Mouse (Mus musculus) CH12.LX (cell line): Measurements from ENCODE around the gene Tnfrsf22. TPM values are rescaled to one million over a fixed set of nuclear protein-coding genes. Genes with fewer than 3 reads are reported as not detected.
A peak's percentile ranks its signal among the peaks of the same experiment; 100 is the strongest.
"Not testable (repeated sequence)": the region's sequence is repeated elsewhere in the genome, so short reads cannot be mapped to it uniquely, and the experiment has no call there.

Source experiments
- DNase-seq: peaks from one replicate; pipeline ENCODE4 v3.0.0-alpha.2; 2013; ENCODE audit errors: extremely low read depth
- H3K27ac ChIP-seq: 2 replicates; pipeline ENCODE4 v1.5.1; 2012; ENCODE audit warnings: low read depth, mild to moderate bottlenecking, control low read depth, moderate library complexity; ENCODE audit not compliant: insufficient read depth
- H3K27me3 ChIP-seq: replicated peaks from 2 replicates; pipeline ENCODE3; 2012; ENCODE audit warnings: inconsistent platforms
- H3K36me3 ChIP-seq, 2 experiments: replicated peaks in 1 of 2; 2 replicates each; pipeline versions ENCODE3 to v1.6.1; 2012; ENCODE audit warnings: inconsistent platforms in 1 of 2, low read length in 1 of 2, mild to moderate bottlenecking in 1 of 2, mixed read lengths in 1 of 2, moderate library complexity in 1 of 2; ENCODE audit not compliant: control insufficient read depth in 1 of 2, insufficient read depth in 1 of 2
- H3K4me1 ChIP-seq, 2 experiments: 2 replicates each; pipeline ENCODE4 v1.6.1; 2012; ENCODE audit warnings: inconsistent platforms in 1 of 2, moderate library complexity in 1 of 2; ENCODE audit not compliant: insufficient read depth in 2 of 2, control insufficient read depth in 1 of 2
- H3K4me2 ChIP-seq: 2 replicates; pipeline ENCODE4 v1.6.1; 2012; ENCODE audit warnings: low read depth, mild to moderate bottlenecking, control low read depth; ENCODE audit not compliant: poor library complexity, insufficient read depth, severe bottlenecking
- H3K4me3 ChIP-seq, 3 experiments: fragments of 150-350 bp in 1 of 3; sonication (generic) in 1 of 3; replicated peaks in 1 of 3; 2 replicates each; pipeline versions ENCODE3 to v1.5.1; 2011 to 2012; ENCODE audit warnings: low read depth in 2 of 3, low read length in 2 of 3, mild to moderate bottlenecking in 2 of 3, moderate library complexity in 2 of 3, control low read depth in 1 of 3, improper control_type of control experiment in 1 of 3, inconsistent platforms in 1 of 3, mixed read lengths in 1 of 3; ENCODE audit not compliant: poor library complexity in 1 of 3
- H3K79me2 ChIP-seq: replicated peaks from 2 replicates; pipeline ENCODE4 v1.6.1; 2012; ENCODE audit warnings: mild to moderate bottlenecking, moderate library complexity; ENCODE audit not compliant: control insufficient read depth, poor library complexity, insufficient read depth, severe bottlenecking; ENCODE audit errors: extremely low read depth
- H3K9ac ChIP-seq: 2 replicates; pipeline ENCODE4 v1.6.1; 2012; ENCODE audit warnings: low read depth, mild to moderate bottlenecking, control low read depth, moderate library complexity; ENCODE audit not compliant: insufficient read depth
- H3K9me3 ChIP-seq: replicated peaks from 2 replicates; pipeline ENCODE3; 2012; ENCODE audit warnings: low read length, inconsistent platforms, mixed read lengths
- E2F4 ChIP-seq: IDR thresholded peaks from 2 replicates; pipeline ENCODE4 v1.6.1; 2011; ENCODE audit warnings: low read depth, low read length, improper control_type of control experiment; ENCODE audit not compliant: insufficient replicate concordance
- JUND ChIP-seq: conservative IDR thresholded peaks from 2 replicates; pipeline ENCODE4 v1.6.1; 2011; ENCODE audit warnings: low read depth, low read length, improper control_type of control experiment
- KAT2A ChIP-seq: IDR thresholded peaks from 2 replicates; pipeline ENCODE4 v1.6.1; 2012; ENCODE audit warnings: low read length, improper control_type of control experiment, inconsistent platforms; ENCODE audit not compliant: insufficient replicate concordance
- MAFK ChIP-seq: IDR thresholded peaks from 2 replicates; pipeline ENCODE4 v1.6.1; 2011; ENCODE audit warnings: low read length, improper control_type of control experiment; ENCODE audit not compliant: insufficient replicate concordance
- MAZ ChIP-seq: IDR thresholded peaks from 2 replicates; pipeline ENCODE4 v1.6.1; 2012; ENCODE audit warnings: low read depth, mild to moderate bottlenecking, inconsistent platforms, low read length, improper control_type of control experiment, moderate library complexity
- MEF2A ChIP-seq: IDR thresholded peaks from 2 replicates; pipeline ENCODE4 v1.6.1; 2014; ENCODE audit warnings: low read depth, mild to moderate bottlenecking, inconsistent platforms, low read length, improper control_type of control experiment, borderline replicate concordance
- POLR2A ChIP-seq: IDR thresholded peaks from 2 replicates; pipeline ENCODE4 v1.6.1; 2011; ENCODE audit warnings: low read depth, mild to moderate bottlenecking, improper control_type of control experiment, low read length
- TBP ChIP-seq: conservative IDR thresholded peaks from 2 replicates; pipeline ENCODE4 v1.6.1; 2011; ENCODE audit warnings: low read depth, low read length, improper control_type of control experiment
- dilution Hi-C: fragments of 300-500 bp; cut with MboI; formaldehyde crosslinking; loops from 2 replicates; pipeline ENCODE4 v1.14.3; 2020; ENCODE audit warnings: low sequenced_read_pairs; ENCODE audit not compliant: extremely low pct_unique_long_range_greater_than_20kb, extremely low pct_ligation_motif_present
- in situ Hi-C: fragments of 300-500 bp; cut with MboI; formaldehyde crosslinking; loops from 3 replicates; pipeline ENCODE4 v1.14.3; 2019; ENCODE audit warnings: low sequenced_read_pairs, low pct_ligation_motif_present, low pct_unique_long_range_greater_than_20kb, mixed read lengths
- polyA plus RNA-seq: library from polyadenylated mRNA; unstranded; fragments of >175 nt; gene quantifications from 2 replicates; pipeline ENCODE4 v1.2.1, GENCODE M21; 2012; ENCODE audit warnings: low read depth; ENCODE audit not compliant: insufficient read length
- total RNA-seq, 2 experiments: library from RNA; depleted of rRNA; stranded (reverse); fragments of 300-350 nt in 1 of 2; fragments of >200 nt in 1 of 2; gene quantifications; 2 replicates each; pipeline ENCODE4 v1.2.3; 2012 to 2014

Tnfrsf22 gene
- total and polyA plus RNA-seq, 3 experiments = 3.8 to 8.7 (median 5.2) TPM

DNA sequence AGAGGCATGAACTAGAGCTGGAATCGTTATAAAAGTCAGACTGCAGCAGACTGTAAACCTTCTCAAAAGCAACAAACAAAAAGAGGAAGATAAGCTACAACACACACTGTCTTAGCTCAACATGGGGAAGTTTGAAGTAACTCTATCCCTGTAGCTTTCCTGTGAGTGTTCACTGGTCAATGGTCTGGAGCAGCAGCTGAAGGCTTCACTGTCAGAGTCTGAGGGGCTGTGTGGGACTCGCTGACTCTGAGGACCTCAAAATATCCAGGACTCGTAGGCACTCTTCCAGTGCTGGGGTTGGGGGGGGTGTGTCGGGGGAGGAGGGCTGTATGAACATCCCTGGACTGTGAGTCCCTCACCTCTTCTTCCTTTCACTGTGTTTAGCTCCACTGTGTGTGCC is 36.7 kb upstream of the Tnfrsf22 start:
- H3K4me2 ChIP-seq, H3K27ac ChIP-seq: not testable (repeated sequence)

DNA sequence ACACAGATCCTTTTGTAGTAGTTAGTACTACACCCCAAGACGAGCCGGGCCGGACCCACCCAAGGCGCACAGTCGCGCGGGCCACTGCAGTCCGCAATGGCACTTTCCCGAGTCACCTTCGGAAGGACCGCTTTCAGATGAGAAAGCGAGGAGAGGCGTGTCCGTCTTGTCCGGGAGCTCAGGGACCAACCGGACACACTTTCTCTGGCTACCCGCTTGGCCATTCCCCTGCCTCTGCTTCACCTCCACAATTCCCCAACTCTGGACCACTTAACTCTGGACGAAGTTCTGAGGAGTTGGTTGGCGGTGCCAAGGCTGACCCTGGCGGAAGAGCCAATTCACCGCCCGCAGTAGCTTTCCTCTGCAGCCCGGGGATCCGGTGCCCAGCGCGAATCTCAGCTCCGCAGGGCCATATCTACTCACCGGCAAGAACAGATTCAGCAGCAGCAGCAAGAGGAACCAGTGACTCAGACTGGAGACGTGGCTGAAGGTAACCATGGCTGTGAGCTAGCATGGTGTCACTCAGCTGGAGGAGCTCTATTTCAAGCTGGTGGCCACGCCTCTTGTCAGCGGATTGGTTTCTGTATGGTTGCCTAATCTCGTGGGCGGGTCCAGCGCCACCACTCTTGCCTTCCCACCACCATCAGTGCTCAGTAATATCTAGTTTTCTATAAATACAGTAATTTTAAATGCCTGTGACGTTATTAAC is 36.1 kb upstream of the Tnfrsf22 start, which contains the start of gene Tnfrsf23:
Gene Tnfrsf23, minus strand, starts transcription at position 514 of the 709 bp plus-strand sequence.
- in situ Hi-C loops (no loop called here), dilution Hi-C loops (no loop called here)
- Histone ChIP-seq H3K9me3 (no peaks in the 10 kb centered on the region), H3K79me2 (no peaks in the 10 kb centered on the region), H3K4me1 (peaks cover 0 to 5% of the 10 kb centered on the region in 2 experiments; a peak in 1 of 4 replicates), H3K4me3 (peak within 1 kb of the TSS in 2 of 3 experiments; percentile 10 to 54), H3K27ac (no peak within 1 kb of the TSS)
- peak; percentile 74 for DNase-seq
- TF ChIP-seq KAT2A (no peak), TBP (peak; percentile 86), MAFK (no peak), JUND (no peak), POLR2A (peak; percentile 69), MAZ (no peak), E2F4 (no peak), MEF2A (no peak)
- TF ChIP-seq, all 38 proteins: peak for 2
- Histone ChIP-seq H3K36me3 (peaks cover 3 to 13% of the 10 kb centered on the region in 2 experiments), H3K9ac (no peak within 1 kb of the TSS), H3K4me2 (peak within 1 kb of the TSS; percentile 74), H3K27me3 (no peaks in the 10 kb centered on the region)

More for the DNA sequence above, 36.7 kb upstream of the Tnfrsf22 start:
- H3K9me3 ChIP-seq, H3K4me3 ChIP-seq, in situ Hi-C loops, H3K79me2 ChIP-seq, H3K4me1 ChIP-seq, H3K9ac ChIP-seq, H3K27me3 ChIP-seq, DNase-seq, dilution Hi-C loops: not testable (repeated sequence)
- peaks cover 3 to 13% of the 10 kb centered on the region in 2 experiments for H3K36me3 ChIP-seq

DNA sequence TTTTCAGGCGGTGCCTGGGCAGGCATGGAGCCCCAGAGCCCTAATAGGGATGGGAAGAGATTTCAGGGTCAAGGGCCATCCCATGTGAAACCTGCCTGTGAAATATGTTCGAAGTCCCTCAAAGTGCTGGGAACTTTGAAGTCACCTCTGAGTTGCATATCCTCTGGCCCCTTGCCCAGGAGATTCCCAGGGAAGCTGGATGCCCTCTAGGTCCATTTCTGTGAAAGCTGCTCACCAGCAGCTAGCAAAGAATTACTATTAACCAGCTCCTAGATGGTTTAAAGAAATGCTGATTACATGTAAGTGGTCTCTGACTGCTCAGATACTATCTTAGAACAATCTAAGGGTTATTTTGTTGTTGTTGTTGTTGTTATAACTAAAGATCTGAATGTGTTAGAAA is 35.1 kb upstream of the Tnfrsf22 start:
- DNase-seq, H3K79me2 ChIP-seq, dilution Hi-C loops, H3K4me2 ChIP-seq, H3K9me3 ChIP-seq, H3K4me3 ChIP-seq, H3K9ac ChIP-seq, in situ Hi-C loops, H3K27ac ChIP-seq, H3K27me3 ChIP-seq, H3K36me3 ChIP-seq, H3K4me1 ChIP-seq: not testable (repeated sequence)
